Mouse (Mus musculus): Measurements from ENCODE around the gene Nav1.

The Nav1 gene

DNA sequence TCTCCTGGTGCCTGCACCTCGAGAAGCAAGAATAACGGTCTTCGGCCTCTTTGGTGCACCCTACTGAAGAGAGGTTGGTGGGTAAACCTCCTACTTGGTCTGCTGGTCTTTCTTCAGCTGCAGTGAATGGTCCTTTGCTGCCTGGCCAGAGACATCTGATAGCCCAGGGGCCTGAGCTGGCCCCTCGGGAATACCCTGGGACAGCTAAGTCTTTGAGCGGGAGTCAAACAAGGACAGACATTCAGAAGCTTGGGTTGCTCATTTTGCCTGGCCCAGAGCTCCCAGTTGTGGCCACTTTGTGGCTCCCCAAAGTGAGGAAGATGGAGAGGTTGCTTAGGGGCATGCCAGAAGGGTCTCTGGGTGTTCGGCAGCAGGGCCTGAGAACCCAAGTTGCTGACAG, 89.6 kb downstream of the Nav1 start:
- WGBS, result 82% methylated on average over 6 of the region's 6 CpGs

GRCm38 (mm10) chr1:135516511-135517305, 90.4 kb downstream of the Nav1 start:
- WGBS, result 69% methylated on average over 10 of the region's 10 CpGs

DNA sequence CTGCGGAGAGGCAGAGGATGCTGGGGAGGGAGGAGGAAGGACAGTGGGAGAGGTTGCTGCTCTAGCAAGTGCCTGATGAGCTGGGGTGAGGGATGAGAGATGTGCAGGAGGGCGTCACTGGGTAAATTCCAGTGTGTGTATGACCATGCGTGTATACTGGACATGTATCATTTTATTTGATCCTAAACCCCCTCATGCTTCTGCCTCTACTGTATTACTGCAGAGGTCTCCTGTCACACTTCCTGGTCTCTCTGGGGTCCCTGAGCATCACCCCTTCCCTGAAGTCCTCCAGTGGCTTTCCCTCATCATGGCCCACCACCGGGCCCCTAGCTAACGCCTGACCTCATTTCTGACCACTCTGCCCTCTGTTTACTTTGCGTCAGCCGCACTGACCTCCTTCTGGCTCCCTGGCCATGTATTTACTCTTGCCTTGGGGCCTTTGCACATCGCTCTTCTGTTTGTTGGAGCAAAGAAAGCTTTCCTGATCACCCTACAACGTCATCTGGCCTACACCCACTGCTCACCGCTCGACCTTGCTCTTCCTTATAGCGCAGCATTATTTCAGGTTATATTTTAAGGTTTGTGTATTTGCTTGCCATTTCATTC, 91.4 kb downstream of the Nav1 start:
- 78% methylated on average over 12 of the region's 12 CpGs for WGBS

GRCm38 (mm10) chr1:135514913-135515632, 92.0 kb downstream of the Nav1 start:
- 59% methylated on average over 9 of the region's 9 CpGs for WGBS

- WGBS, result 82% methylated on average over 4 of the region's 4 CpGs
Observed at GRCm38 (mm10) chr1:135514046-135514445, 93.0 kb downstream of the Nav1 start.

DNA sequence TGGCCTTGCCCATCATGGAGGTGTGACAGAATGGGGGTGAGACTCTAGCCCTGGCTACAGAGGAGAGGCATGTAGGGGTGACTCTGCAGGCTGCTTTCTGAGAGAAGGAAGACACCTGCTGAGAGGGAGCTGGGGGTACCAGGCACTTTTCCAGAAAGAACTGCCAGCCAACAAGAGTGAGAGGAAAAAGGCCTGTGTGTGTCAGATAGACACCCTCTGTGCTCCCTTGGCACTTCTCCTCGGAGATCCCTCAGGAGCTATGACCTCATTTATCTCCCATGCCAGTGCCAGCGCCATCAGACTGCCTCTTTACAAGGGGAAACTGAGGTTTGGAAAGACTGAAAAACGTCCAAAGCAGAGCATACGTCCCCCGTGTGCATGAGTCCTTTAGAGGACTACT, 93.6 kb downstream of the Nav1 start:
- 44% methylated on average over 5 of the region's 5 CpGs for WGBS

DNA sequence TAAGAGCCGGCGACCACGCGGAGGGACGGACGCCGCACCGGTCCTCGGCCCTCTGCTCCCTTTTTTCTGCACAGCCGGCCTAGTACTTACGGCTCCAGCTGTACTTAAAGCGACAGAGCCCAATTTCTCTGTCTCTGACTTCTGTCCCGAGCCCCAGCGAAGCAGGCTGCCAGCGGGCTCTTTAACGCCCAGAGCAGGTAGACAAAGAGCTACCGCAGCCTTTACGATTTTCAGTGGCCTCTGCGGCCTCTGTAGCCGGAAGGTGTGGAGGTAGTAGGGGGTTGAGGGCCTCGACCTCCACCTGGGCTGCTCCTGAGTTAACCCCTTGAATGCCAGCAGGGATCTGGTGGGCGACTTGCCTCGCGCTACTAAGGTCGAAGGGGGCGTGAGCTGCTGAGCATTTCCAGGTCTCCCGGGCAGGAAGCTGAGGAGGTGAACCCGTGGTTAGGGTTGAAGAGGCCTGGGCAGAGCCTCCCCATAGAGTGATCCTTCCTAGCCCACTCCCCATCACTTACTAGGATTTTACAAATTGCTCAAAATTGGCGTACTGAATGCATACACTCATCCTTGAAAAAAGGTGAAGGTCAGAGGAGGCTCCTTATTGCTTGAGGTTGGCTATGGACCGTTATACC, 96.6 kb downstream of the Nav1 start:
- 28% methylated on average over 30 of the region's 30 CpGs for whole genome bisulfite sequencing

DNA sequence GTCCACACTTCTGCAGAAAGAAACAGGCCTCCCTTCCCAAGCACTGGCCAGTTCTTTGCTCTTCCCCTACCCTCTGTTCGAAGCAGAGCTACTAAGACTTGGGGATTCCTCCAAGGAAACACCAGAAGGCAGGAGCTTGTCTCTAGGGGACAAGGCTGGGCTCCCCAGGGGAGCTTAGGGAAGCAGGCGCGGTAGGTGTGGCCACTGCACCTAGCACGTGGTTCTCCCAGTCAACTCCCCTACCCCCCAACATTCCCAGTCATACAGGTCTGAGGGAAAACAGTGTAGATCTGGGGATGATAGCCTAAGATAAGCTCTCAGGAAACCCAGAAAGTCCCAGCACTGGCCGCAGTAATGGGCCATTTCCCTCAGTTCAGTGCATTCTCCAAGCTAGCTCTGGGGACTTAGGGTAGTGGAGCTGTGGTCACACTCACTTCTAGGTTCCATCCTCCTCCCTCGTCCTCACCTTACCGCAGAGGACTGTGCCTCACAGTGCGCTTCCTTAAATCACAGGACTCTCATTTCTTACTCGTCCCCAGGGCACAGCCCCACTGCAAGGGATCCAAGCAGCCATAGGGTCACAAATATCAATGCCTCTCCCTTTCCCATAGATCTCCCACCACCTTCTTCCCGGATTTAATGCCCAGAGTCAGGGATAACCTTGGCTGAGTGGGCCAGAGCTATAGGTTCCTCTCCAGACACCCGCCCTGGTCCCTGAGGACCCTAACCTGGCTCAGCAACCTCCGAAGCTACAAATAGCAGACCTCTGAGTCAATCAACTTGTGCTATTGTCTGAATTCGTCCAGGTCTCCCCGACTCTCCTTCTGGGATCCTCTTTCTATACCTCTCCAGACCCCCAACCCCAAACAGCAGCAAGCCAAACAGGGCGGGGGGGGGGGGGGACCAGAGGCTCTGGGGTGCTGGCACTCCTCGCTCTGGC, 97.7 kb downstream of the Nav1 start:
- WGBS, result 57% methylated on average over 16 of the region's 16 CpGs

- 48% methylated on average over 3 of the region's 3 CpGs for WGBS
Observed at GRCm38 (mm10) chr1:135508349-135508634, 98.8 kb downstream of the Nav1 start.

- 67% methylated on average over 14 of the region's 14 CpGs for WGBS
Observed at GRCm38 (mm10) chr1:135507572-135508348, 99.3 kb downstream of the Nav1 start.

- WGBS, result 87% methylated on average over 7 of the region's 7 CpGs
Observed at GRCm38 (mm10) chr1:135505499-135505898, 101.6 kb downstream of the Nav1 start.

GRCm38 (mm10) chr1:135503436-135503835, 103.7 kb downstream of the Nav1 start:
- 62% methylated on average over 2 of the region's 2 CpGs for WGBS

GRCm38 (mm10) chr1:135502750-135503149, 104.3 kb downstream of the Nav1 start:
- 76% methylated on average over 9 of the region's 9 CpGs for WGBS

DNA sequence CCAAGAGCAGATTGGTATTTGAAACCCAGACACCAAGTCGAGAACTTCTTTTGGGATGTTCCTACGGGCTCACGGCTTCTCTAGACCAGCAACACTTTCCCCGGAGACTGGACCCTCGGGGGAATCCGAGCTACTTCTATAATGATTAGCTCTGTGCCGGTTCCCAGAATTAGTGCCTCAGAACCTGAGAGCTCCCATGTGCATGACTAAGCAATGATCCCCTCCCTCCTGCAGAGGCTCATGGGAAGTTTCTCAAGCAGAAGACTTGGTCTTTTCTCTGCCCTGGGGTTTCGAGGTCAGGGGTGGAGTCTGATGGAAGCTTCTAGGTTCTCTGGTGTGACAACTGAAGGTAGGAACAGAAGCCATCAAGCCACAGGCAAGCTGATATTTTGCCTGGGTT, 105.0 kb downstream of the Nav1 start:
- 51% methylated on average over 8 of the region's 8 CpGs for WGBS

DNA sequence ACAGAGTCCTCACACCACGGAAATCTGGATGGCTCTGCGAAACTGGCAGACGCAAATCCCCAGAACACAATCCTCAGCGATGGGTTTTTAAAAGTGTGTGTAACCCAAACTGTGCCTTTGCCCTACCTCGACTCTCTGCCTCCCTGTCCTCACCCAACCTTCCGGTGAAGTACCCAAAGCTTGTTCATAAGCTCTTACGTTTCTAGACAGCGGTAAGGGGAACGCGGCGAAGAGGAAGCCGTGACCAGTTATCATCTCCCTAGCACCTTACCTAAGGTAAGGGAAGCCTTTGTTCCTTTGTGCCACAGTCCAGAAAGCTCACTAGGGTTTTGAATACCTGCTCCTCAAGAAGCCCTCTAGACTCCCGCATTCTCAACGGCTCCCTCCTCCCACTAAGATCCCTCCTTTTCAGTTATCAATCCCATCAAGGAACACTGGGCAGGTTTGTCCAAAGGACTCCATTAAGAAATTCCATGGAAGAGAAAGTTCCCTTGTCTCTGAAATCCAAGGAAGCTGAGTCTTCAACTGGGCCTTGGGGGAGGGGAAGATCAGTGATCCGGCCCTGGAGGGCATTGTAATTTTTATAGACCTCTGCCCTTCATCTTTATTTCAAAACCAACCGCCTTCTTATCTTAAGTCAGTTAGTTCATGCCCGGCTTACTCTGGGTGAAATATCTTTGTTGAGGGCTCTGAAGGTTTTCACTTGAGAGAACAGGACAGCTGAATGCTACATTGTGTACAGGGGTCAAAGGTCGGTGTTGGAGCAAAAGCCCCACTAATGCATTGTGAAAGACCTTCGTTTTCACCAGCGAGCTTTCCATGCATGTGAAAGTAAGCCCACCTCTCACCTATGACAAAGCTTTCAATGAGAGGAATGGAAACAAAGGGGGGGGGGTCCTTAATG, 108.4 kb downstream of the Nav1 start:
- 68% methylated on average over 20 of the region's 20 CpGs for WGBS

- 46% methylated on average over 1 of the region's 1 CpGs for WGBS
Observed at GRCm38 (mm10) chr1:135495048-135495447, 112.0 kb downstream of the Nav1 start.

DNA sequence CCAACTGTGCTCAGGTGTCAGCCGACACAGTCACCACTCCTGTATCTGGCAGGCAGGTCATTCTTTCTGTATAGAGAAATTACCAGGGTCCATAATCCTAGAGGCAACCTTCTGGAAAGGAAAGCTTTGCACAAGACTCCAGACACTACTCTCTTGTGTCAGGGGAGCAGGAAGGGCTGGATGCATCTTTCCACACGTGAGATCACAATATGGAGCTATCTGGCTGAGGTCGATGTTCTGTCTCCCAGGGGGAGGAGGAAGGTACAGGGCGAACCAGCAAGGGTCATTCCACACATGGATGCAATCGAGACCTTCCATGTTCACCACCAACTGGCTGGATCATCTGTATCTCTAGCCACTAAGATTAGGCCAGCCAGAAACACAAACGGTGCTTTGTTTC, 113.2 kb downstream of the Nav1 start:
- 72% methylated on average over 6 of the region's 6 CpGs for WGBS

DNA sequence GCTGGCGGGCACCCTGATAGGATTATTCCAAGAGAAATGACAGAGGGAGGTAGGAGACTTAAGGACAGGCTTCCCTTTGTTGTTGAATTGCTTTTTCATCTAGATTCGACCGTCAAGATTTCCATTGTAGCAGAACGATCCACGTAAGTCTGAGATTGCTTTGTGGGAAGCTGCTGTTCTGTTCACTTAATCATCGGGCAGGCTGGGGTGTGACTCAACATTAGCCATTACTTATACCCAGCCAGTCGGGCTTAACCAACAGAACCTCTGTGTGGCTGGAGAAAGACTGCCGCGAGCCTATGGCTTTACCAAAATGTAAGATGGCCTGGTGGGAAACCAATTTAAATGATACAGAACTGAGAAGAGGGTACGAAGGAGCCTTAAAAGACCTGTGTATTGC, 114.7 kb downstream of the Nav1 start:
- 69% methylated on average over 10 of the region's 10 CpGs for WGBS

GRCm38 (mm10) chr1:135490931-135491666, 116.0 kb downstream of the Nav1 start:
- 71% methylated on average over 10 of the region's 10 CpGs for WGBS
